Comparison of ENCODE assay signal across 10 mouse cellular contexts in the genomic region with DNA sequence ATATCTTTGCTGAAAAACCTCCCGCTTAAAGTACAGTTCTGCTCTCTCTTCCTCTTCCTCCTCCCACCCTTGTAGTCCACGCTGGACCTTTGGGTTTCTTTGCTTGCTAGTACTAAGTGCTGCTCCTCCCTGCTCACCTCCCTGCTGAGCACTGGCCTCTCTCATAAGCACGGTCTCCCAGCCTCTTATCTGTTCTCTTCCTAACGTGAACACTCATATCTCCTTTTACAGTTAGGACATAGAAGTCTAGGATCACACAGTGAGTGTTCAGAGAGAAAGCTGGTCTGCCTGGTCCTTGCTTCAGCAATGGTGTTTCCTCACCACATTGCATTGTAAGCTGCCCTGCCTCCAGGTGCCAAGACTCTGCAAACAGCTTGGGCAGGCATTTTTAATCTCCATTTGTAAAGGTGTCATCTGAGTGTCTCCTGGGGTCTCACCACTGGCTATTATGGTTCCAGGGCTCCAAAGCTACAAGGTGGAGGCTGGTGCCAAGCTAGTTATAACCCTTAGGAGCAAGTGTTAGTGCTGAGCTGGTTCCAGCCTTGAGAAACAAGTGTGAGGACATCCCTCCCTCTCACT.
DNase-seq lines count a peak whose midpoint lies in the region; ATAC-seq lines count a peak whose summit lies in the region.
"Had no signal": no experiment of that assay in that cellular context is flagged by ENCODE, and none has a peak within 500 bp of the region (broad histone marks: within the 10 kb centered on the region; RNA-seq: fewer than 3 reads in every experiment).

No protein-coding gene starts in this region.

- no peak overlapping the region for H3K9ac ChIP-seq in neural tube, embryonic 15.5 days (replicated peaks)
- H3K9ac ChIP-seq in forebrain, embryonic 16.5 days (replicated peaks; ENCODE audit: low read depth, low read length), result no peak overlapping the region
- H3K9ac ChIP-seq: midbrain, embryonic 13.5 days had no signal

- no peak overlapping the region for H3K4me2 ChIP-seq in neural tube, embryonic 15.5 days
- H3K4me2 ChIP-seq in forebrain, embryonic 16.5 days (ENCODE audit: low read length), result no peak overlapping the region
- H3K4me2 ChIP-seq: midbrain, embryonic 13.5 days had no signal

- intact Hi-C loops in heart, postnatal 10 days (cut with DNase I), result no loop called here

- 0 out of 2 replicates have a peak overlapping the region, but pooled peaks have one; percentile 4 for H3K27ac ChIP-seq in neural tube, embryonic 15.5 days (replicated peaks)
- no peak overlapping the region for H3K27ac ChIP-seq in forebrain, embryonic 16.5 days (ENCODE audit: low read length)
- H3K27ac ChIP-seq: midbrain, embryonic 13.5 days had no signal

- H3K27me3 ChIP-seq in neural tube, embryonic 15.5 days (replicated peaks), result 0 out of 2 replicates have a peak, but pooled peaks cover 4% of the 10 kb centered on the region
- H3K27me3 ChIP-seq in forebrain, embryonic 16.5 days (replicated peaks; ENCODE audit: control insufficient read depth, insufficient read depth, low read length), result no peaks in the 10 kb centered on the region
- H3K27me3 ChIP-seq: Patski had no signal

- peaks cover 33% of the 10 kb centered on the region for H3K4me1 ChIP-seq in neural tube, embryonic 15.5 days
- peaks cover 35% of the 10 kb centered on the region for H3K4me1 ChIP-seq in forebrain, embryonic 16.5 days (replicated peaks; ENCODE audit: control insufficient read depth, insufficient read depth, low read length)

- no peak overlapping the region for H3K4me3 ChIP-seq in neural tube, embryonic 15.5 days (replicated peaks)
- no peak overlapping the region for H3K4me3 ChIP-seq in forebrain, embryonic 16.5 days (replicated peaks; ENCODE audit: low read length)
- H3K4me3 ChIP-seq: midbrain, embryonic 13.5 days had no signal

- peak; percentile 40 for DNase-seq in cerebellum, adult 9-11 months
- DNase-seq in cerebellum, postnatal 10 days, result no peak
- DNase-seq in neural tube, embryonic 10.5 days (ENCODE audit: extremely low spot score, low spot score), result no peak
- peak; percentile 35 to 42 for DNase-seq in heart, postnatal 10 days
- no peak for DNase-seq in left cerebral cortex, adult 9 months (ENCODE audit: low spot score in 2 of 2)

- H3K9me3 ChIP-seq in neural tube, embryonic 15.5 days (replicated peaks), result no peaks in the 10 kb centered on the region
- no peaks in the 10 kb centered on the region for H3K9me3 ChIP-seq in forebrain, embryonic 16.5 days (ENCODE audit: control insufficient read depth, low read length)
- H3K9me3 ChIP-seq: midbrain, embryonic 13.5 days had no signal

- no peak for ATAC-seq in neural tube, embryonic 15.5 days (ENCODE audit: low FRiP score)
- peak; percentile 2; the same call in 1 of the 2 replicates for ATAC-seq in megakaryocyte progenitor cell, adult 5-6 weeks (replicated peaks; ENCODE audit: poor library complexity)
- no peak for ATAC-seq in forebrain, embryonic 16.5 days
- ATAC-seq: midbrain, embryonic 13.5 days; Patski had no signal

- H3K36me3 ChIP-seq in neural tube, embryonic 15.5 days, result no peaks in the 10 kb centered on the region
- no peaks in the 10 kb centered on the region for H3K36me3 ChIP-seq in forebrain, embryonic 16.5 days (ENCODE audit: control insufficient read depth, insufficient read depth)
- H3K36me3 ChIP-seq: midbrain, embryonic 13.5 days had no signal

- 31% methylated on average over 4 of the region's 4 CpGs for WGBS in neural tube, embryonic 15.5 days
- 28% methylated on average over 4 of the region's 4 CpGs for WGBS in forebrain, embryonic 16.5 days

Comparison
In these comparisons a context has a peak if more than half of its experiments do, and no peak if none do; other contexts are left out.
1. DNase-seq: peak in cerebellum, adult 9-11 months (single experiment) and heart, postnatal 10 days (2 of 2); none in cerebellum, postnatal 10 days (0 of 2), neural tube, embryonic 10.5 days (single experiment) and left cerebral cortex, adult 9 months (0 of 2).